Comparison of ENCODE assay signal across 14 mouse cellular contexts in the genomic region with DNA sequence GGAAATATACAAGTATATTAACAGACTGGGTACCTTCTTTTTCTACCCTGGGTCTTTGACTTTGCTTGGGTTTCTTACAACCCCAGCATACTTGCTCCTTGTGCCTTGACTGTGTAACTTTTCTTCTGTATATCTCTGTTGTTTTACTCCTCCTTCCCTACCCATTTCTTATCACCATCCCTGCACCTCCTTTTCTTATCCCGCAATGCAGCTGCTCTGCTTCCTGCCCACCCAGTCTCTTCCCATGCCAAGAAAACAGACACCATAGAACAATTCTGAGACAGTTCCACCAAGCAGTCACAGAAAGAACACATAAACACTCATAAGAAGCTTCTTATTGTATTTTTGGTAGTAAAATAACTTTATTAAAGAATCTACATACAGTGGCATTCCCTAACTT.
DNase-seq lines count a peak whose midpoint lies in the region; ATAC-seq and TF ChIP-seq lines count a peak whose summit lies in the region.
"Had no signal": no experiment of that assay in that cellular context is flagged by ENCODE, and none has a peak within 500 bp of the region (broad histone marks: within the 10 kb centered on the region; RNA-seq: fewer than 3 reads in every experiment).

No protein-coding gene starts in this region.

- no peak for DNase-seq in frontal cortex, postnatal 36 days (ENCODE audit: low spot score in 2 of 2)
- DNase-seq in stomach, postnatal 0 days (ENCODE audit: low spot score), result no peak
- DNase-seq in liver, embryonic 14.5 days (ENCODE audit: low read depth in 3 of 3, low spot score in 3 of 3), result peak; percentile 81 to 86 (median 83)
- DNase-seq in forebrain, embryonic 14.5 days (ENCODE audit: low spot score), result no peak
- DNase-seq in ovary, adult 18-20 months (ENCODE audit: low spot score), result no peak
- DNase-seq: cerebellum, adult 2 months; heart, adult 18-20 months had no signal

- no peak overlapping the region for H3K27ac ChIP-seq in stomach, embryonic 14.5 days (ENCODE audit: low read length)
- no peak overlapping the region for H3K27ac ChIP-seq in stomach, postnatal 0 days (replicated peaks)
- peak overlapping the region; percentile 97 for H3K27ac ChIP-seq in liver, embryonic 14.5 days
- no peak overlapping the region for H3K27ac ChIP-seq in forebrain, embryonic 14.5 days (ENCODE audit: low read depth, low read length)
- H3K27ac ChIP-seq: embryonic facial prominence, embryonic 15.5 days; forebrain, embryonic 15.5 days; midbrain, embryonic 13.5 days had no signal

- no peak for TF ChIP-seq EP300 in stomach, postnatal 0 days (optimal IDR thresholded peaks at IDR 0.05)
- TF ChIP-seq EP300 in liver, embryonic 14.5 days (IDR thresholded peaks at IDR 0.05; ENCODE audit: low read depth), result peak; percentile 97

- no peaks in the 10 kb centered on the region for H3K4me1 ChIP-seq in stomach, embryonic 14.5 days (ENCODE audit: control insufficient read depth, insufficient read depth, low read length)
- H3K4me1 ChIP-seq in stomach, postnatal 0 days (replicated peaks; ENCODE audit: control insufficient read depth, insufficient read depth), result no peaks in the 10 kb centered on the region
- H3K4me1 ChIP-seq in liver, embryonic 14.5 days (replicated peaks; ENCODE audit: control insufficient read depth in 2 of 2, insufficient read depth in 2 of 2, low read length in 1 of 2), result peaks cover 58 to 59% of the 10 kb centered on the region in 2 experiments
- H3K4me1 ChIP-seq in forebrain, embryonic 14.5 days (ENCODE audit: control insufficient read depth, insufficient read depth, low read length), result no peaks in the 10 kb centered on the region
- H3K4me1 ChIP-seq: embryonic facial prominence, embryonic 15.5 days; forebrain, embryonic 15.5 days; midbrain, embryonic 13.5 days had no signal

- H3K9ac ChIP-seq in stomach, embryonic 14.5 days (replicated peaks; ENCODE audit: low read depth, low read length), result no peak overlapping the region
- H3K9ac ChIP-seq in stomach, postnatal 0 days (ENCODE audit: low read length), result no peak overlapping the region
- H3K9ac ChIP-seq in liver, embryonic 14.5 days (replicated peaks), result peak overlapping the region; percentile 64
- H3K9ac ChIP-seq in forebrain, embryonic 14.5 days (ENCODE audit: low read length), result no peak overlapping the region
- H3K9ac ChIP-seq: embryonic facial prominence, embryonic 15.5 days; forebrain, embryonic 15.5 days; midbrain, embryonic 13.5 days had no signal

- no peaks in the 10 kb centered on the region for H3K27me3 ChIP-seq in stomach, embryonic 14.5 days (ENCODE audit: control insufficient read depth, insufficient read depth, low read length)
- no peaks in the 10 kb centered on the region for H3K27me3 ChIP-seq in stomach, postnatal 0 days (ENCODE audit: control insufficient read depth, insufficient read depth, low read length)
- no peaks in the 10 kb centered on the region for H3K27me3 ChIP-seq in liver, embryonic 14.5 days (ENCODE audit: control insufficient read depth, insufficient read depth, low read length)
- no peaks in the 10 kb centered on the region for H3K27me3 ChIP-seq in forebrain, embryonic 14.5 days (replicated peaks; ENCODE audit: control insufficient read depth, insufficient read depth, low read length)
- H3K27me3 ChIP-seq: embryonic facial prominence, embryonic 15.5 days; forebrain, embryonic 15.5 days; midbrain, embryonic 13.5 days; Patski had no signal

- WGBS in stomach, embryonic 14.5 days, result 84% methylated on average over 1 of the region's 1 CpGs
- WGBS in stomach, postnatal 0 days, result 61% methylated on average over 1 of the region's 1 CpGs
- 18% methylated on average over 1 of the region's 1 CpGs for WGBS in liver, embryonic 14.5 days (ENCODE audit: insufficient replicate concordance)
- WGBS in forebrain, embryonic 14.5 days, result 85% methylated on average over 1 of the region's 1 CpGs

- H3K4me3 ChIP-seq in stomach, embryonic 14.5 days (ENCODE audit: low read depth, low read length), result no peak overlapping the region
- H3K4me3 ChIP-seq in stomach, postnatal 0 days (ENCODE audit: low read depth, low read length), result no peak overlapping the region
- peak overlapping the region in 1 of 2 experiments; percentile 1; a peak in 1 of 4 replicates for H3K4me3 ChIP-seq in liver, embryonic 14.5 days (ENCODE audit: insufficient read depth in 1 of 2, low read depth in 2 of 2, low read length in 2 of 2)
- no peak overlapping the region for H3K4me3 ChIP-seq in forebrain, embryonic 14.5 days (ENCODE audit: low read depth, low read length)
- H3K4me3 ChIP-seq: embryonic facial prominence, embryonic 15.5 days; forebrain, embryonic 15.5 days; midbrain, embryonic 13.5 days had no signal

- peak; percentile 60 for ATAC-seq in frontal cortex, adult (ENCODE audit: low TSS enrichment)
- peak; percentile 76; the same call in 1 of the 2 replicates for ATAC-seq in stomach, embryonic 14.5 days (ENCODE audit: insufficient number of reproducible peaks, insufficient read depth, low FRiP score, low read depth)
- ATAC-seq in stomach, postnatal 0 days (ENCODE audit: low FRiP score, low TSS enrichment), result no peak
- ATAC-seq in liver, embryonic 14.5 days (ENCODE audit: insufficient read depth), result peak; percentile 91
- ATAC-seq in forebrain, embryonic 14.5 days, result no peak
- ATAC-seq in cerebellum, adult (ENCODE audit: insufficient number of reproducible peaks, low FRiP score, low TSS enrichment), result no peak
- ATAC-seq: forebrain, embryonic 15.5 days; midbrain, embryonic 13.5 days; Patski had no signal

- H3K36me3 ChIP-seq in stomach, embryonic 14.5 days (ENCODE audit: control insufficient read depth, insufficient read depth, low read length), result no peaks in the 10 kb centered on the region
- no peaks in the 10 kb centered on the region for H3K36me3 ChIP-seq in stomach, postnatal 0 days (ENCODE audit: control insufficient read depth, insufficient read depth, low read length)
- H3K36me3 ChIP-seq in liver, embryonic 14.5 days (replicated peaks; ENCODE audit: control insufficient read depth, insufficient read depth, low read depth), result no peaks in the 10 kb centered on the region
- H3K36me3 ChIP-seq in forebrain, embryonic 14.5 days (ENCODE audit: control insufficient read depth, insufficient read depth, low read length), result no peaks in the 10 kb centered on the region
- H3K36me3 ChIP-seq: embryonic facial prominence, embryonic 15.5 days; forebrain, embryonic 15.5 days; midbrain, embryonic 13.5 days had no signal

- no peak for TF ChIP-seq CTCF in stomach, postnatal 0 days (IDR thresholded peaks at IDR 0.05; ENCODE audit: low read depth)
- no peak for TF ChIP-seq CTCF in liver, embryonic 14.5 days (IDR thresholded peaks at IDR 0.05; ENCODE audit: low read depth)

- no peaks in the 10 kb centered on the region for H3K9me3 ChIP-seq in stomach, embryonic 14.5 days (ENCODE audit: control insufficient read depth, low read depth, low read length)
- H3K9me3 ChIP-seq in stomach, postnatal 0 days (ENCODE audit: control insufficient read depth, low read length), result no peaks in the 10 kb centered on the region
- H3K9me3 ChIP-seq in liver, embryonic 14.5 days (ENCODE audit: control insufficient read depth, low read length), result no peaks in the 10 kb centered on the region
- H3K9me3 ChIP-seq in forebrain, embryonic 14.5 days (replicated peaks; ENCODE audit: control insufficient read depth, low read length), result no peaks in the 10 kb centered on the region
- H3K9me3 ChIP-seq: embryonic facial prominence, embryonic 15.5 days; forebrain, embryonic 15.5 days; midbrain, embryonic 13.5 days had no signal

- H3K4me2 ChIP-seq in stomach, embryonic 14.5 days (replicated peaks; ENCODE audit: low read depth, low read length), result no peak overlapping the region
- H3K4me2 ChIP-seq in stomach, postnatal 0 days (replicated peaks; ENCODE audit: low read depth), result no peak overlapping the region
- peak overlapping the region; percentile 67 for H3K4me2 ChIP-seq in liver, embryonic 14.5 days (ENCODE audit: low read depth)
- H3K4me2 ChIP-seq in forebrain, embryonic 14.5 days (ENCODE audit: low read length), result no peak overlapping the region
- H3K4me2 ChIP-seq: embryonic facial prominence, embryonic 15.5 days; forebrain, embryonic 15.5 days; midbrain, embryonic 13.5 days had no signal

Comparison
In these comparisons a context has a peak if more than half of its experiments do, and no peak if none do; other contexts are left out.
1. ATAC-seq: peak in frontal cortex, adult (single experiment), stomach, embryonic 14.5 days (single experiment) and liver, embryonic 14.5 days (single experiment); none in stomach, postnatal 0 days (single experiment), forebrain, embryonic 14.5 days (single experiment) and cerebellum, adult (single experiment).
2. DNase-seq: peak in liver, embryonic 14.5 days (3 of 3); none in frontal cortex, postnatal 36 days (0 of 2), stomach, postnatal 0 days (single experiment), forebrain, embryonic 14.5 days (single experiment) and ovary, adult 18-20 months (single experiment).